Mouse (Mus musculus): Measurements from ENCODE around the gene Hnrnpf. TPM values are rescaled to one million over a fixed set of nuclear protein-coding genes. Genes with fewer than 3 reads are reported as not detected.
A peak's percentile ranks its signal among the peaks of the same experiment; 100 is the strongest.

The Hnrnpf gene
- total RNA-seq, 2 experiments from 2014 or later = 691 to 1,315 TPM

- peak; percentile 39 for ATAC-seq (replicated peaks; ENCODE audit: poor library complexity, severe bottlenecking)
These were observed 17.5 kb downstream of the Hnrnpf start for GRCm38 (mm10) chr6:117917576-117917975.

GRCm38 (mm10) chr6:117918043-117918442, 17.9 kb downstream of the Hnrnpf start:
- ATAC-seq (replicated peaks; ENCODE audit: poor library complexity, severe bottlenecking) = no peak

- ATAC-seq (replicated peaks; ENCODE audit: poor library complexity, severe bottlenecking) = peak; percentile 28
These were observed 20.8 kb downstream of the Hnrnpf start for GRCm38 (mm10) chr6:117920659-117921640.

DNA sequence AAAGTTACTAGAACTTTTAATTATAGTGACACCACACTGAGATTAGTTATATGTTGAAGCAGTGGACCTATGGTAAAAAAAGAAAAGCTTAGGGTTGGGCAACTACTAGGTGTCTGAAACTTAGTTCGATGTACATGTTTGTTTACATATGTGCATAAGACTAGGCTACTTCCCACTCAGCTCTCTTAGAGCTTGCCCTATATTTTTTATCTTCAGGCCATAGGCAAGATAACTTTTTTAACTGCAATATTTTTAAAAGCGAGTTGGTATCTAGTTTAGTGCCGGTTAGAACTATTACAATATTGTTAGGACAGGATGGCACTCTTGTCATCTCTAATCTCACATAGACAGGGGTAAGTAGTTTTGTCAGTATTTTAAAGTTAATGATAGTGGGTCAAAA, 21.9 kb downstream of the Hnrnpf start:
- no peak for ATAC-seq (replicated peaks; ENCODE audit: poor library complexity, severe bottlenecking)

DNA sequence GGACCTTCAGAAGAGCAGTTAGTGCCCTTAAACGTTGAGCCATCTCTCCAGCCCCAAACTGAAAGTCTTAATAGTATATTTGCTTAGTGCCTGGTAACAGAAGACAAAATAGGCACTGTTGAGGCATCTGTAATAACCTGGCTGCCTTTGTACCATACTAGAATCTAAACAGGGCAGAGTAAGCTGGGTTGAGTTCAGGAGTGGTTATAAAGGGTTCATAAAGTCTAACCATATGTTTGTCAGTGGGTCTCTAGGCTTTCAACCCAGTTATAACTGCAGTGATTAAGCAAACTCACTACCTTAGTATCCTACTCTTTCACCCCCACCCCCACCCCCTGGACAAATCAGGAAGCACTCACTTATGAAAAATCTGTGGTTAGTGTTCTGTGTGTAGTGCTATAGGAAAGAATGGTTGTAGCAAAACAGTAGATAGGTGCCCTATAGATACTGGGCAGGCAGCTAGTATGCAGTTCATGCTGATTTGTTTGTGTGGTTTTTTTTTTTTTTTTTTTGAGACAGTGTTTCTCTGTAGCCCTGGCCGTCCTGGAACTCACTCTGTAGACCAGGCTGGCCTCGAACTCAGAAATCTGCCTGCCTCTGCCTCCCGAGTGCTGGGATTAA, 26.9 kb downstream of the Hnrnpf start:
- ATAC-seq (replicated peaks; ENCODE audit: poor library complexity, severe bottlenecking) = peak; percentile 66

GRCm38 (mm10) chr6:117927955-117928354, 27.8 kb downstream of the Hnrnpf start:
- no peak for ATAC-seq (replicated peaks; ENCODE audit: poor library complexity, severe bottlenecking)

GRCm38 (mm10) chr6:117928746-117929145, 28.6 kb downstream of the Hnrnpf start:
- no peak for ATAC-seq (replicated peaks; ENCODE audit: poor library complexity, severe bottlenecking)

DNA sequence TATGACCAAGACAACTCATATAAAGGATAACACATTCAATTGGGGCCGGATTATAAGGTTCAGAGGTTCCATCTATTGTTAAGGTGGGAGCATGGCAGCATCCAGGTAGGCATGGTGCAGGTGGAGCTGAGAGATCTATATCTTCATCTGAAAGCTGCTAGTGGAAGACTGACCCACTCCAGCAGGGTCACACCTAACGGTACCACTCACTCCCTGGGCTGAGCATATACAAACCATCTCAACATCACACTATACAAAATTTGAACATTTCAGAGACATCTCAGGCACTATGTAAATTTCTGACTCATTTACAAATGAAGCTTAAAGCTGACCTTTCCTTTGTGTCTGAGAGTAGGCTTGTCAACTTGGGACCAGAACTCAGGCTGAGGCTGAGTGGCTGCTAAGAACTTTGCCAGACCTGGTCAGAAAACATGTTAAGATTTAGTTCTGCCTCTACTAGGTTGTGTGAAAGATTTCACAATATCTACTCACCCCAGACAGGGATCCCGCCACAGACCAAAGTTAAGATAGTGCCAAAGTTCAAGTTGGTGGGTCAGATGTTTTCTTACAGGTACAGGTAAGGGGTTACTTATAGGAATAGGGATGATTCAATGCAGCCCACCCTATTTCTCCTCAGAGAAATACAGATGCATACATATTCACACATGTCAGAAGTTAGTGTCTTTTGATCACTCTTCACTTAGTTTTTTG, 30.0 kb downstream of the Hnrnpf start:
- ATAC-seq (replicated peaks; ENCODE audit: poor library complexity, severe bottlenecking) = no peak

GRCm38 (mm10) chr6:117932325-117933051, 32.4 kb downstream of the Hnrnpf start:
- ATAC-seq (replicated peaks; ENCODE audit: poor library complexity, severe bottlenecking) = peak; percentile 22; the same call in 1 of the 2 replicates

DNA sequence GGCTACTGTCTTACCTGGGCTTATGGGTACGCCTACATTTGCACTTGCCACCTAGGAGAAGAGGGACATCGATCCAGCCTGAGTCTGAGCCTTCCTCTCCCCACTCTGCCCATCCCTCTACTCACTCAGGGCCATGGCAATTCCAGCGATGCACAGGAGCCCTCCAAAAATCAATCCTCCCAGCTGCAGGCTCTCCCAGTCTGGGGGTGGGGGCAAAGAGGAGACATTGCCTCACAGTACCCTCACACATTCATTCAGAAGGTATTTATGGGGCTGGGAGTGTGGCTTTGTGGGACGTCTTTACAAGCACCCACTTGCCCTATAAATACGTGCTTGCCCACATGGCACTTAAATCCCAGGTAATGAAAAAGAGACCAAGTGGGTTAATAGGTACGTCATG, 34.2 kb downstream of the Hnrnpf start:
- ATAC-seq (replicated peaks; ENCODE audit: poor library complexity, severe bottlenecking) = no peak

- peak; percentile 87 for ATAC-seq (replicated peaks; ENCODE audit: poor library complexity, severe bottlenecking)
These were observed 35.8 kb downstream of the Hnrnpf start for GRCm38 (mm10) chr6:117935681-117936612.

GRCm38 (mm10) chr6:117937222-117937932, 37.3 kb downstream of the Hnrnpf start, which contains the start of gene Fxyd4:
TSS of gene Fxyd4 (minus strand) at chr6:117937692.
- no peak for ATAC-seq (replicated peaks; ENCODE audit: poor library complexity, severe bottlenecking)

DNA sequence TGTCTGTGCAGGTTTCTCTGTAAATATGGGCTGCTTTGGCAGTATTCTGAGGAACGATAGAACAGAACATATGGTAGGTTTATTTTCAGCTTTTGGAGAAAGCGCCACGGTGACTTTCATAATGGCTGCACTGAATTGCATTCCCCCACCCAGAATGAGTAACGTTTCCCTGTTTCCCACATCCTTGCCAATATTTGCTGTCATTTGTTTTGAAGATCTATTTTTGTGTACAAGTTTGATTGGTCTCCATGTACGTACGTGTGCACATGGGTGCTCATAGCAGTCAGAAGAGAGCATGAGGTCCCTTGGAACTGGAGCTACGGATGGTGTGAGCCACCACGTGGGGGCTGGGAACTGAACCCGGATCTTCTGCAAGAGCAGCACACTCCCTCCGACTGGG, 38.8 kb downstream of the Hnrnpf start:
- no peak for ATAC-seq (replicated peaks; ENCODE audit: poor library complexity, severe bottlenecking)

DNA sequence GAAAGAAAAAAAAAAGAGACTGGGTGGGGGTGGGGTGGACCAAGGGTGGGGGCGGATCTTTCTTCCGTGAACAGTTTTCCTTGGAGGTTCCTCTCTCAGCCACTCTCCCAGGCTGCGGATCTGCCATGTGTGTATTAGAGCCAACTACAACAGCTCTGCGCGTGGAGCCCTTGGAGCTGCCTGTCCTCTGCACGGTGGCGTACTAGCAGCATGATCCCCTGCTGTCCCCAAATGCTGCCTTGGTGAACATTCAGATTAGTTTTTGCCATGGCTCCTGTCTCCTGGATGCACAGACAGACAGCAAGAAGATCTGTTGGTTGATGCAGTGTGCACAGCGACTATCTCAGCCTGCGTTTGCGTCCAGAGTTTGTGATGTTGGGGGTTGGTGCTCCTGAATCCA, 42.6 kb downstream of the Hnrnpf start:
- no peak for ATAC-seq (replicated peaks; ENCODE audit: poor library complexity, severe bottlenecking)

DNA sequence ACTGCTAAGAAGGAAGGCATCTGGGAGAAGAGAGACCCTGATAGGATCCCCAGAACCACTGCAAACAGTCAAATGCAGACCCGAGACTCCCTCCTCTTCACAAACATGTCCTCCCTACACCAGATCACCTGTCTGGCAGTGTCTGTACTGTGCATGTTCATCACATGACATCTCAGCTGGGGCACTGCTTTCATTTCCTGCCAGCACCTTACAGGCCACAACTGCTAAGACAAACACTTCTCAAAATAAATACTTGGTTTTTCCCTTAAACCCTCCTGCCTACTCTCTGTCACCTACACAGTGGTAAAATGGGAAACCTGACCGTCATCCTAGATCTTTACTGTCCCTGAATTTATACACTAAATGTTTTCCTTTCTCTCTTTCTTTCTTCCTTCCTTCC, 43.8 kb downstream of the Hnrnpf start:
- ATAC-seq (replicated peaks; ENCODE audit: poor library complexity, severe bottlenecking) = no peak

DNA sequence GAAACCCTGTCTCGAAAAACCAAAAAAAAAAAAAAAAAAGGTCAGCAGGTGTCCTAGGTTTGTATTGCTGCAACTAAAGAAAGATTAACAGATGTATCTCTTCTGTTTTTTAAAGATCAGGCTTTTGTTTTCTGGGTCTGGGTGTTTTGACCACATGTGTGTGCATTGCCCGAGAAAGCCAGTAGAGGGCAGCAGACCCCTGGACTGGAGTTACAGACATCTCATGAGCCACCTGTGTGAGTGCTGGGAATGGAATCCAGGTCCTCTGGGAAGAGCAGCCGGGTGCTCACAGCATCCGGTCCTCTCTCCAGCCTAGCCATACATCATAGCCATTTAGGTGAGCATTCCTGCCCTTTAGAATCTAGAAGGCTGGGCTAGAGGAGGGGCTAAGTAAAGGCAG, 52.2 kb downstream of the Hnrnpf start:
- no peak for ATAC-seq (replicated peaks; ENCODE audit: poor library complexity, severe bottlenecking)

GRCm38 (mm10) chr6:117956161-117956560, 56.0 kb downstream of the Hnrnpf start:
- no peak for ATAC-seq (replicated peaks; ENCODE audit: poor library complexity, severe bottlenecking)

DNA sequence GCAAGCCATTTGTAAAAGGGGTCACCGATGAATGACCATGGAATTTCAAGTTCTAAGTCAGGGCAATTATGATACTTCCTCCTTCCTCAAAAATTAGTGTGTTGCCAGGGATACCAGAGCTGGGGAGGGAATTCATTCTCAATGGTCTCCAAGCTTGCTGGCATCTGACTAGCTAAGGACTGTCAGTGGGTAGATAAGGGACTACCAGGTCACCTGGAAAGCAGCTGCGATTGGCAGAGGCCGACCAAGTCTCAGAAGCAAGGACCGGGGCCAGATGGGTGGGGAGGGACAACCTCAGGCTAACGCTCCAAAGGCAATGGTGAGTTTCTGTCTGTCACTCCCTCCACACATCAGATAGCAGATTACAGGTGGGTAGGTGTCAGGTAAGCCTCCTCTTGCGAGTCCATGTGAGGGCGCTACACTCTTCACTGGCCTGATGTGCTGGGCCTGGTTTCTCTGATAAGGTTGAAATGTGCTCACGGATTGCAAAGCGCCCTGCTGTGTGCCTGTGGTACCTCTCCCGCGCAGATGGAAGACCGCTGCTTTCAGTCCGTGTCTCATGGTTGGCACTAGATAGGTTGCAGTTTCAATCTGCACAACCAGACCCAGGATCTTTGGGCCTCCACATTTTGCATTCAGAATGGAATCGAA, 56.9 kb downstream of the Hnrnpf start:
- no peak for ATAC-seq (replicated peaks; ENCODE audit: poor library complexity, severe bottlenecking)
